Mouse (Mus musculus): Measurements from ENCODE around the gene Rexo5. TPM values are rescaled to one million over a fixed set of nuclear protein-coding genes. Genes with fewer than 3 reads are reported as not detected.

Rexo5 gene
- polyA plus RNA-seq (2017; shearing (Covaris generic)), result 46.5 TPM

GRCm38 (mm10) chr7:119793586-119794250, at the start of gene Rexo5, which contains the start of gene Eri2:
Gene Rexo5 (plus strand): TSS chr7:119794006.
Gene Eri2 (minus strand): TSS chr7:119794058.

GRCm38 (mm10) chr7:119760527-119760951, 33.3 kb upstream of the Rexo5 start, which contains the start of gene Acsm3:
Gene Acsm3 (plus strand): TSS chr7:119760923.

GRCm38 (mm10) chr7:119895639-119896512, 102.1 kb downstream of the Rexo5 start, which contains the start of the genes Lyrm1 and Dcun1d3:
Gene Lyrm1 (plus strand): TSS chr7:119895861.
Gene Dcun1d3 (minus strand): TSS chr7:119896298.

Other genes with a start within 250 kb of the Rexo5 start
- not detected for gene Acsm2, start 239.7 kb upstream of the Rexo5 start, polyA plus RNA-seq (2017; shearing (Covaris generic))
- not detected for gene Acsm1, start 187.0 kb upstream of the Rexo5 start, polyA plus RNA-seq (2017; shearing (Covaris generic))
- not detected for gene Acsm4, start 104.0 kb upstream of the Rexo5 start, polyA plus RNA-seq (2017; shearing (Covaris generic))
- 83.6 TPM for gene Thumpd1, start 73.2 kb upstream of the Rexo5 start, polyA plus RNA-seq (2017; shearing (Covaris generic))
- gene Acsm3, start 33.1 kb upstream of the Rexo5 start, polyA plus RNA-seq (2017; shearing (Covaris generic)), result 0.13 TPM
- 11.5 TPM for gene Eri2, start 52 bp downstream of the Rexo5 start, polyA plus RNA-seq (2017; shearing (Covaris generic))
- gene Lyrm1, start 101.9 kb downstream of the Rexo5 start, polyA plus RNA-seq (2017; shearing (Covaris generic)), result 18.5 TPM
- gene Dcun1d3, start 102.3 kb downstream of the Rexo5 start, polyA plus RNA-seq (2017; shearing (Covaris generic)), result 15.3 TPM

All from CD4-positive, CD25-positive, alpha-beta regulatory T cell (primary cell).